ENCODE assay signal across 13 mouse cellular contexts in genomic region chr5:131677518-131677917, GRCm38 (mm10).
A peak's percentile ranks its signal among the peaks of the same experiment; 100 is the strongest.
DNase-seq lines count a peak whose midpoint lies in the region; ATAC-seq lines count a peak whose summit lies in the region.
"Had no signal": no experiment of that assay in that cellular context is flagged by ENCODE, and none has a peak within 500 bp of the region (broad histone marks: within the 10 kb centered on the region; RNA-seq: fewer than 3 reads in every experiment).

No protein-coding gene starts in this region.

- no peak overlapping the region for H3K4me3 ChIP-seq in forebrain, embryonic 13.5 days
- no peak overlapping the region for H3K4me3 ChIP-seq in forebrain, embryonic 11.5 days (ENCODE audit: low read depth, low read length)
- H3K4me3 ChIP-seq: embryonic facial prominence, embryonic 13.5 days; intestine, embryonic 15.5 days; myocyte had no signal

- H3K27ac ChIP-seq in forebrain, embryonic 13.5 days: no peak overlapping the region
- no peak overlapping the region for H3K27ac ChIP-seq in forebrain, embryonic 11.5 days (ENCODE audit: low read depth, low read length)
- H3K27ac ChIP-seq: embryonic facial prominence, embryonic 13.5 days; intestine, embryonic 15.5 days had no signal

- H3K4me2 ChIP-seq in forebrain, embryonic 13.5 days: no peak overlapping the region
- no peak overlapping the region for H3K4me2 ChIP-seq in forebrain, embryonic 11.5 days (ENCODE audit: low read depth, low read length, severe bottlenecking)
- H3K4me2 ChIP-seq: embryonic facial prominence, embryonic 13.5 days; intestine, embryonic 15.5 days had no signal

- no peaks in the 10 kb centered on the region for H3K27me3 ChIP-seq in forebrain, embryonic 13.5 days
- no peaks in the 10 kb centered on the region for H3K27me3 ChIP-seq in forebrain, embryonic 11.5 days (ENCODE audit: control insufficient read depth, insufficient read depth, low read length)
- H3K27me3 ChIP-seq: embryonic facial prominence, embryonic 13.5 days; intestine, embryonic 15.5 days had no signal

- DNase-seq in forebrain, embryonic 11.5 days (ENCODE audit: low spot score): no peak
- DNase-seq in frontal cortex, adult 2 months (ENCODE audit: extremely low spot score in 1 of 2, low spot score in 1 of 2): peak; percentile 42 to 59
- DNase-seq in left cerebral cortex, adult 11 months (ENCODE audit: low spot score): peak; percentile 65
- DNase-seq in right cerebral cortex, postnatal 10 days (ENCODE audit: low spot score in 2 of 2): peak; percentile 82 to 90
- DNase-seq in spleen, adult 12 weeks (ENCODE audit: low spot score): no peak
- DNase-seq in thymus, postnatal 14 days: no peak
- DNase-seq in adrenal gland, postnatal 14 days: no peak
- DNase-seq: B cell, adult 2 months; retina, postnatal 1 day had no signal

- WGBS in forebrain, embryonic 13.5 days: 57% methylated on average over 5 of the region's 5 CpGs
- 73% methylated on average over 5 of the region's 5 CpGs for WGBS in forebrain, embryonic 11.5 days

- H3K9me3 ChIP-seq in forebrain, embryonic 13.5 days (replicated peaks): no peaks in the 10 kb centered on the region
- H3K9me3 ChIP-seq in forebrain, embryonic 11.5 days (ENCODE audit: control insufficient read depth, low read length): no peaks in the 10 kb centered on the region
- H3K9me3 ChIP-seq: embryonic facial prominence, embryonic 13.5 days; intestine, embryonic 15.5 days had no signal

- H3K4me1 ChIP-seq in forebrain, embryonic 13.5 days: peaks cover 31% of the 10 kb centered on the region
- no peaks in the 10 kb centered on the region; the same call in 1 of the 2 replicates for H3K4me1 ChIP-seq in forebrain, embryonic 11.5 days (replicated peaks; ENCODE audit: control insufficient read depth, insufficient read depth, low read length)
- H3K4me1 ChIP-seq: intestine, embryonic 15.5 days had no signal

- H3K9ac ChIP-seq in forebrain, embryonic 13.5 days: no peak overlapping the region
- H3K9ac ChIP-seq in forebrain, embryonic 11.5 days (ENCODE audit: low read length): no peak overlapping the region
- H3K9ac ChIP-seq: embryonic facial prominence, embryonic 13.5 days; intestine, embryonic 15.5 days had no signal

- no peaks in the 10 kb centered on the region for H3K36me3 ChIP-seq in forebrain, embryonic 13.5 days (ENCODE audit: poor library complexity, severe bottlenecking)
- no peaks in the 10 kb centered on the region for H3K36me3 ChIP-seq in forebrain, embryonic 11.5 days (ENCODE audit: control insufficient read depth, insufficient read depth, low read length)
- H3K36me3 ChIP-seq: intestine, embryonic 15.5 days had no signal

- ATAC-seq in forebrain, embryonic 13.5 days: 0 out of 2 replicates have a peak, but pooled peaks have one; percentile 16
- no peak for ATAC-seq in forebrain, embryonic 11.5 days (replicated peaks; ENCODE audit: low FRiP score)
- ATAC-seq: intestine, embryonic 15.5 days had no signal

Comparison
In these comparisons a context has a peak if more than half of its experiments do, and no peak if none do; other contexts are left out.
1. DNase-seq: peak in frontal cortex, adult 2 months (2 of 2), left cerebral cortex, adult 11 months (single experiment) and right cerebral cortex, postnatal 10 days (2 of 2); none in forebrain, embryonic 11.5 days (single experiment), spleen, adult 12 weeks (single experiment), thymus, postnatal 14 days (single experiment) and adrenal gland, postnatal 14 days (single experiment).